Mouse (Mus musculus): ENCODE results near the gene Arfrp1. TPM values are rescaled to one million over a fixed set of nuclear protein-coding genes. Genes with fewer than 3 reads are reported as not detected.
A peak's percentile ranks its signal among the peaks of the same experiment; 100 is the strongest.

Arfrp1 gene
- polyA plus RNA-seq, 2 experiments, result 50.0 to 89.9 TPM

- 90% methylated on average over 15 of the region's 15 CpGs for WGBS
- Histone ChIP-seq H3K4me2 (replicated peaks; ENCODE audit: low read depth, low read length, severe bottlenecking) (no peak overlapping the region), H3K9ac (ENCODE audit: low read depth, low read length, severe bottlenecking) (no peak overlapping the region), H3K9me3 (ENCODE audit: control insufficient read depth, low read length) (no peaks in the 10 kb centered on the region), H3K4me3 (replicated peaks; ENCODE audit: low read length) (no peak overlapping the region), H3K4me1 (ENCODE audit: control insufficient read depth, insufficient read depth, low read length) (no peaks in the 10 kb centered on the region), H3K36me3 (ENCODE audit: control insufficient read depth, insufficient read depth, low read length) (peaks cover 18% of the 10 kb centered on the region), H3K27me3 (ENCODE audit: control insufficient read depth, insufficient read depth, low read length) (no peaks in the 10 kb centered on the region), H3K27ac (replicated peaks; ENCODE audit: low read depth, low read length) (no peak overlapping the region)
- ATAC-seq (ENCODE audit: low FRiP score, low read depth), result no peak
- DNase-seq (ENCODE audit: low spot score), result no peak
- no peak for TF ChIP-seq POLR2A (IDR thresholded peaks at IDR 0.05; ENCODE audit: borderline replicate concordance, extremely low read depth, insufficient read depth, insufficient read length)
These were observed 25.8 kb upstream of the Arfrp1 start for GRCm38 (mm10) chr2:181391022-181391421.

- ATAC-seq (ENCODE audit: low FRiP score, low read depth) (no peak), DNase-seq (ENCODE audit: low spot score) (no peak)
- H3K9ac ChIP-seq (ENCODE audit: low read depth, low read length, severe bottlenecking), result no peak overlapping the region
- H3K27me3 ChIP-seq (ENCODE audit: control insufficient read depth, insufficient read depth, low read length), result no peaks in the 10 kb centered on the region
- peaks cover 25% of the 10 kb centered on the region for H3K36me3 ChIP-seq (ENCODE audit: control insufficient read depth, insufficient read depth, low read length)
- 76% methylated on average over 4 of the region's 4 CpGs for WGBS
- H3K9me3 ChIP-seq (ENCODE audit: control insufficient read depth, low read length), result no peaks in the 10 kb centered on the region
- no peaks in the 10 kb centered on the region for H3K4me1 ChIP-seq (ENCODE audit: control insufficient read depth, insufficient read depth, low read length)
- H3K4me3 ChIP-seq (replicated peaks; ENCODE audit: low read length), result no peak overlapping the region
- no peak overlapping the region for H3K27ac ChIP-seq (replicated peaks; ENCODE audit: low read depth, low read length)
- H3K4me2 ChIP-seq (replicated peaks; ENCODE audit: low read depth, low read length, severe bottlenecking), result no peak overlapping the region
- no peak for TF ChIP-seq POLR2A (IDR thresholded peaks at IDR 0.05; ENCODE audit: borderline replicate concordance, extremely low read depth, insufficient read depth, insufficient read length)
These were observed 25.1 kb upstream of the Arfrp1 start for GRCm38 (mm10) chr2:181390136-181390870.

GRCm38 (mm10) chr2:181386663-181387210, 21.5 kb upstream of the Arfrp1 start:
- H3K9me3 ChIP-seq (ENCODE audit: control insufficient read depth, low read length), result no peaks in the 10 kb centered on the region
- no peak for ATAC-seq (ENCODE audit: low FRiP score, low read depth)
- WGBS, result 83% methylated on average over 3 of the region's 4 CpGs
- TF ChIP-seq POLR2A (IDR thresholded peaks at IDR 0.05; ENCODE audit: borderline replicate concordance, extremely low read depth, insufficient read depth, insufficient read length), result no peak
- no peak overlapping the region for H3K4me3 ChIP-seq (replicated peaks; ENCODE audit: low read length)
- no peaks in the 10 kb centered on the region for H3K27me3 ChIP-seq (ENCODE audit: control insufficient read depth, insufficient read depth, low read length)
- H3K27ac ChIP-seq (replicated peaks; ENCODE audit: low read depth, low read length), result no peak overlapping the region
- H3K9ac ChIP-seq (ENCODE audit: low read depth, low read length, severe bottlenecking), result no peak overlapping the region
- peaks cover 60% of the 10 kb centered on the region for H3K36me3 ChIP-seq (ENCODE audit: control insufficient read depth, insufficient read depth, low read length)
- H3K4me2 ChIP-seq (replicated peaks; ENCODE audit: low read depth, low read length, severe bottlenecking), result no peak overlapping the region
- no peak for DNase-seq (ENCODE audit: low spot score)
- no peaks in the 10 kb centered on the region for H3K4me1 ChIP-seq (ENCODE audit: control insufficient read depth, insufficient read depth, low read length)

GRCm38 (mm10) chr2:181385885-181386284, 20.7 kb upstream of the Arfrp1 start:
- ATAC-seq (ENCODE audit: low FRiP score, low read depth) (no peak), DNase-seq (ENCODE audit: low spot score) (no peak)
- Histone ChIP-seq H3K4me2 (replicated peaks; ENCODE audit: low read depth, low read length, severe bottlenecking) (no peak overlapping the region), H3K9me3 (ENCODE audit: control insufficient read depth, low read length) (no peaks in the 10 kb centered on the region), H3K4me3 (replicated peaks; ENCODE audit: low read length) (no peak overlapping the region), H3K9ac (ENCODE audit: low read depth, low read length, severe bottlenecking) (no peak overlapping the region), H3K4me1 (ENCODE audit: control insufficient read depth, insufficient read depth, low read length) (no peaks in the 10 kb centered on the region), H3K27ac (replicated peaks; ENCODE audit: low read depth, low read length) (0 out of 2 replicates have a peak overlapping the region, but pooled peaks have one; percentile 8), H3K27me3 (ENCODE audit: control insufficient read depth, insufficient read depth, low read length) (no peaks in the 10 kb centered on the region), H3K36me3 (ENCODE audit: control insufficient read depth, insufficient read depth, low read length) (peaks cover 66% of the 10 kb centered on the region)
- TF ChIP-seq POLR2A (IDR thresholded peaks at IDR 0.05; ENCODE audit: borderline replicate concordance, extremely low read depth, insufficient read depth, insufficient read length), result no peak
- WGBS, result 75% methylated on average over 3 of the region's 3 CpGs

- H3K27me3 ChIP-seq (ENCODE audit: control insufficient read depth, insufficient read depth, low read length), result no peaks in the 10 kb centered on the region
- no peak for ATAC-seq (ENCODE audit: low FRiP score, low read depth)
- no peak overlapping the region for H3K27ac ChIP-seq (replicated peaks; ENCODE audit: low read depth, low read length)
- 92% methylated on average over 4 of the region's 4 CpGs for WGBS
- no peak overlapping the region for H3K4me3 ChIP-seq (replicated peaks; ENCODE audit: low read length)
- no peak overlapping the region; the same call in 1 of the 2 replicates for H3K9ac ChIP-seq (ENCODE audit: low read depth, low read length, severe bottlenecking)
- H3K36me3 ChIP-seq (ENCODE audit: control insufficient read depth, insufficient read depth, low read length), result peaks cover 75% of the 10 kb centered on the region
- no peaks in the 10 kb centered on the region for H3K4me1 ChIP-seq (ENCODE audit: control insufficient read depth, insufficient read depth, low read length)
- TF ChIP-seq POLR2A (IDR thresholded peaks at IDR 0.05; ENCODE audit: borderline replicate concordance, extremely low read depth, insufficient read depth, insufficient read length), result no peak
- no peak overlapping the region for H3K4me2 ChIP-seq (replicated peaks; ENCODE audit: low read depth, low read length, severe bottlenecking)
- H3K9me3 ChIP-seq (ENCODE audit: control insufficient read depth, low read length), result no peaks in the 10 kb centered on the region
- peak; percentile 63 for DNase-seq (ENCODE audit: low spot score)
These were observed 19.8 kb upstream of the Arfrp1 start for GRCm38 (mm10) chr2:181384919-181385391.
